Mouse (Mus musculus) urinary bladder, postnatal 10 days (tissue): Measurements from ENCODE around the gene Zfhx3.

Source experiments
- DNase-seq: peaks from one replicate; pipeline ENCODE4 v3.0.0; 2022; ENCODE audit warnings: low spot score

Gene Zfhx3

GRCm38 (mm10) chr8:108800357-108800756, 857.9 kb downstream of the Zfhx3 start:
- no peak for DNase-seq

DNA sequence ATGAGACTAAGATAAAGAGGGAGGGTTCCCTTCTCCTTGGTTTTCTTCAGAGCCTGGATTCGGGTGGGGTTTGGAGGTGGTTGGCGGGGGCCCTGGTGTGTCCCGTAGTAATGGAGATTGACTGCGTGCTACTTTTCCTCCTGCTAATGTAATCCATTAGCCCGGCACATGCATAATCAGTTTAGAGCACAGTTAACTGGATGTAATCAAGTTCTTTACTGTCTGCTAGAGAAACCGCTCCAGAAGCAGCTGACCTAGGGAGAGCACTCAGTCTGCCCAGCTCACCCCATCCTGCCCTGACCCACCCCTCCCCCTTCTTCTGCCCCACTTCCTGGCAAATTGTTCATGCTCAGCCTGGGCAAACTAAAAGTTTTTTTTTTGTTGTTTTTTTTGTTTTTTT, 860.6 kb downstream of the Zfhx3 start:
- no peak for DNase-seq

GRCm38 (mm10) chr8:108811694-108812093, 869.2 kb downstream of the Zfhx3 start:
- no peak for DNase-seq

DNA sequence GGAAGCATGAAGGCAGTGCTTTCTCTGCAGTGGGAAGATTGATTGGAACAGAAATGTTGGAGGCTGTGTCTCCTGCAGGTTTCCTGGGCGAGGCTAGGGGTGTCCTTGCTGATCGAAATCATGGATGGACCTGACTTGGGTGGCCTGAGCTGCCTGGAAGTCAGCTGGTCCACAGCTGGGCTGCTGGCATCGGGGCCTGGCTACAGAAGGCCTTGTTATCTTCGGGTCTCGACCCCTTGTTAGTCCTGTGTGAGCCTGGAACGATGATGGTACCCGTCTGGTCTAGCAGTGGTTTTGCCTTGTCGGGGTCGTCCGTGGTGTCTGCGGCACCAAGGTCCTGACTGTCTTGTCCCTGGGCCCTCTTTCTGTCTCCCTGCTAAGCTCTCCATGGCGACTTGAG, 870.9 kb downstream of the Zfhx3 start:
- DNase-seq = no peak

- no peak for DNase-seq
These were observed 876.8 kb downstream of the Zfhx3 start for GRCm38 (mm10) chr8:108819271-108819671.

DNA sequence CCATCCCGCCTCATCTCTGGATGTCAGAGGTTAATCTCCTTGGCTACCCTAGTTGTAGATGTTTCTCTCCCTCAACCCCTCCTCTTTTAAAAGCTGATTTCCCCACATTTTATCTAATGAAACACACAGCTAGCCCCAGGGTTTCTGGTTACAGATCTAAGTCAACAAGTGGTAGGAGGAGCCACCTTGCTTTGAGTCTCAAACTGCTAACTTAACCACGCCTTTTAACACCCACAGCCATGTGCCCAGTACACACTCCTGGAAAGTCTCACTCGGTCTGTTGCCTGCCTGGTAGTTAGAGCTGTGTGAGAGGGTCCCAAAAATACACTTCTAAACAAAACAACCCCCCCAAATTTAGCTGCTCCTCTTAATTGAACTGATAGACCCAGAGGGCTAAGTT, 877.4 kb downstream of the Zfhx3 start:
- DNase-seq = no peak

DNA sequence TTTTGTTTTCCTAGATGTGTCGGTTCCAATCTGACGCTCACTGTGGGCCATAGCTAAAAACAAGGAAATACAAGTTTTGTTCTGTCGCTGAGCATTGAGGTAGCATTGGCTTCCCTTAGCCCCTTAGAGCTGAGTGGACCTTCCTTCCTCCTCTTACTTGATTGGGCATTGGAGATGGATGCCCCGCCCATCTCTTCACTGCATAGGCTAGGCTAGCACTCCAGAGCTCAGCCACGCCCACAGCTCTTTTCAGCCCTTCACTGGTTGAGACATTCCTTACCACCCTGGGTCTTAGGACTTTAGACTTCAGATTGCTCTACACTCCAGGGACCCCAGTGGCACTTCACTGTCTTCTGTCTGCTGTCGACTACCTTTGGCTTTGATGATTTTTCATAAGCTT, 878.2 kb downstream of the Zfhx3 start:
- no peak for DNase-seq

- peak; percentile 29 for DNase-seq
These were observed 880.4 kb downstream of the Zfhx3 start for GRCm38 (mm10) chr8:108822841-108823266.

DNA sequence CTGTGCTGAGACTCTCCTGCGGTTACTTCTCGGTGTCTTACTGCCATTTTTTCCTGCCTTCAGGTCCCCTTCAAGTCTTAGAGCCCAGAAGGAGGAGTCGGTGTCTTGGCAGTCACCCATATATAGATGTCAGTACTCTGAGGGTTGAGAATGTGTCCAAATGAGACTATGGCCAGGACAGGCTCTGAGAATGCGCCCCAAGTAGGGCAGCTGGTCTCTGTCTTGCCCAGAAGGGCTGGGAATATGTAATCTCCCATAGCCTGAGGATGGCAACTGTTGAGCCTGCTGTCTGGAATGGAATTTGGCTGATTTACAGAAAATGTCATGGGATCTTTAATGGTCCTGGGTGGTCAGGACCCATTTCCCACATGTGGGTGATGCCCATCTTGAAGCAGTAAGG, 881.6 kb downstream of the Zfhx3 start:
- no peak for DNase-seq

- no peak for DNase-seq
These were observed 884.0 kb downstream of the Zfhx3 start for GRCm38 (mm10) chr8:108826414-108826813.

DNA sequence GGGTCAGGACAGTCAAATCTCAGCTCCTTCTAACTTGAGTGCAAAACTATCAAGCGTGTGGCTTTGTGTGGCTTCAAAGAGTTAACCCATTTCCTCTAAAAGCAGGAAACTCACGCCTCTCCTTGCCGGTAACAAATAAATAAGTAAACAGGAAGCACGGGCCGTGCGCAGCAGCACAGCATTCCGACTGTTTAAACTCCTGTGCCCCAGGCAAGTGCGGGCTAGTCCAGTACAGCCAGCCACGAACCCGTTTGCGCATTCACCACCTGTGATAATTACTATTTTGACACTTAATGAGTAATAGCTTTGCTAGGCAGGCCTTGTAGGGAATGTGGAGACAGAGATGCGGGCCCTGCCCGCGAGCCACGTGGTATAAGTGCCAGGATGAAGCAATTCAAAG, 885.0 kb downstream of the Zfhx3 start:
- DNase-seq = no peak

GRCm38 (mm10) chr8:108829305-108829717, 886.9 kb downstream of the Zfhx3 start:
- no peak for DNase-seq

DNA sequence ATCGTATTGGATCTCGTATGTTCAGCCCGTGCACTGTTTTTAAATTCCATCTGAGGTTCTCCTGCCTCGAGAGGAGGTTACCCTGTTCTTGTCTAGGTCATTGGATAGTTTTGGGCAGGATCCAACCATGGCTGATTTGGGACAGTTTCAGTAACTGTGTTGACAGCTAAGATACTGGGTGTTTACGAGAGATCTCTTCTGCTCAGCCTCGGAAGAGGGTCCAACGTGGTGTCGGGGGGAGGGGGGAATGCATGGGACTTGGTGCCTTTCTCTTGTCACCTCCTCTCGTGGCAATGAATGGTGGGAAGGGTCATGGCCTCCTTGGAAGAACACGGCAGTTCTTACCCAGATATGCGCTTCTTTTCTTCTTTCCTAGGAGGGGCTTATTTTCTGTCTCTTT, 892.7 kb downstream of the Zfhx3 start:
- no peak for DNase-seq

DNA sequence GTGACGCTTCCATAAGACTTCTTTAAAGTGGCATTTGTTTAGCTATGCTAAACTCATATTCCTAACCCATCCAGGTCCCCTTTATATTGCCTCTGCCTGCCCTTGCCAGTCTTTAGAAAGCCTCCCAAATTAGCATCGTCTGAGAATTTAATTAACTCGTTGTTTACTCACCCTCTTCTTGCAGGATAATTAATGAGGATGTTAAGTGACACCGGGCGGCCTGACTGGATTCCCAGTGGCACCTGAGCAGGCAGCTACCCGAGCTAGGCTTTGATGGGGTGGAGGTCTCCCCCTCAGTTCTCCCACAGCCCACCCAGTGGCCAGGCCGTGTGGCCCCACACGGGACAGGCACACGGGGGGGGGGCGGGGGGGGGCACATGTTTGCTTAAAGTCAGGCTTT, 895.3 kb downstream of the Zfhx3 start:
- DNase-seq = no peak

DNA sequence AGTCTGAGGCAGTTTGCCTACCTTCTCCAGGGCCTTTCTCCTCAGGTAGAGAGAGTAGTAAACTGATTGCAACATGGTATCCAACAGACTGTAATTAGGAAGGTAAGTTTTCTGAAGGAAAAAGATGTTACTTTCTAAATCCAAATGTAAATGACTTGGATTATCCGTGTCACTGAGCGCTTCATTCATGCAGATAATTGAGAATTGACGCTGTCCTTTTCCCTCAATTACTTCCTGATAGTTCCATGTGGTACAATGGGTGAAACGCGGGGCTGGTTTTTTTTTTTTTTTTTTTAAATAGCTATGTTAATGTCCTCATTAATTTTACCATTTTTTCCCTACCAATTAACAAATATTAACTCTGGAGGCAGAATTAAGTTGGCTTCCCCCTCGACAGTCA, 896.3 kb downstream of the Zfhx3 start:
- no peak for DNase-seq

DNA sequence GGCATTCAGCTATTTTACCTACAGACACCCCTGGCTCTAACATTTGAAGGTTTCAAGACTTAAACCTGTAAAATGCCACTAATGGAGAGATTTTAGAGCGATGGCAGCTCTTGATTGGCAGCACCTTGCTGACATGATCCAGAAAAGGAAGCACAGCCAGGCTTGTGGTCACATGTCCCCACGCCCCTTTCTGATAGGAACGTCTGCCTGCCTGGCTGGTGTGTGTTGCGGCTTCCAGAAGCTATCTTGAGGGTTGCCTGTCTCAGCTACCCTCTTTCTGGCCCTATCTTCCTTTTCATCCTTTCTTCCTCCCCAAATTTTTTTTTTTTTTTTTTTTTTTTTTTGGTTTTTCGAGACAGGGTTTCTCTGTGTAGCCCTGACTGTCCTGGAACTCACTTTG, 899.9 kb downstream of the Zfhx3 start:
- DNase-seq = no peak

- no peak for DNase-seq
These were observed 903.7 kb downstream of the Zfhx3 start for GRCm38 (mm10) chr8:108846174-108846573.

DNA sequence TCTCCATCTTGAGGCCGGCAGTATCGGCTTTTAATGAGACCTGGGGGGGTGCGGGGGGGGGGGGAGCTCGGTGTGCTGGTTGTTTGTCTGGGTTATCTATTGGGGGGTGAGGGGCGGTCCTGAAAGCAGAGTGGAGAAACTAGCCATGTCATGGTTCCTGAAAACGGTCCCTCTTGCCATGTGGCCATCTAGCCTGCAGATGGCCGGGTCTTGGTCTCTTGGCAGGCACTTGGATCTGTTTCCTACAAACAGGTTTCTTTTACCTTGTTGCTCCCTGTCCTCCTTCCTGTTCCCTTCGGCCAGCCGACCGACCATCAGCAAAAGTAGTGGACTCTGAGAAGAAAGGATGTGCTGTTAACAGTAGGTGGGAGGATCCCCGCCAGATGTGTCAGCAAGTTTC, 904.4 kb downstream of the Zfhx3 start:
- DNase-seq = no peak

DNA sequence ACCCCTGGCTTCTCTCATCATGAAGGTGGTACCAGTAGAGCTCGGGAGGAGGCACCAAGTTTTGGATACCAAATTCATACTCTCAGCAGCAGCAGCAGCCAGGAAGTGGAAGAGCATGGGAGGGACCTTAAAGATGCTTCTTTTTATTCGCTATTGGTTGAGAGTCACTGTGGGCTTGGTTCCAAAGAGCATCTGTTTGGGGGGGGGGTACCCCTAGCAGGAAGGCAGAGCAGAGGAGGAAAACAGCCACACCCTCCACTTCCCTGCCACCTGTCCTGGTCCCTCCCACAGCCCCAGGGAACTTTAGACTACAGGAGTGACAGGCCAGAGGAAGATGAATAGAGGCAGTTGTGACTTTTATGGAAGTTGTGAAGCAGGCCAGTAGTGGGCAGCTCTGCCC, 904.9 kb downstream of the Zfhx3 start:
- no peak for DNase-seq

DNA sequence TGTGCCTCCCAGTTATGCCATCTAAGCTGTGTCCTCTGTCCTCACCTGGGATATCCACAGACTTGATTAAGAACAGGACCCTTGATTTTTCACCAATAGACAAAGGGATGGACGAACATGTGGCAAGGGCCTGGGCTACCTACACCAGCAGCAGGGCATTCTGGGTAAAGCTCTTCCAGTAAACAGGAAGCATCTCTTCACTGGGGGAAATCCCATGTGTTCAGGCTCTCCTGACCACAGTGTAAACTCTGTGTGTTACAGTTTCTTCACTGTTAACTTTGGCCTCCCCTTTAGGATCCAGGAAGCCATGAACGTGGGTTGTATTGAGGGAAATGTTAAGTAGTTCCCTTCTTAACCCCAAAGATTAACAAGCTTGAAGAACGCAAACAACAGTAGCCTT, 906.0 kb downstream of the Zfhx3 start:
- DNase-seq = no peak

GRCm38 (mm10) chr8:108853028-108853427, 910.6 kb downstream of the Zfhx3 start:
- no peak for DNase-seq

- no peak for DNase-seq
These were observed 912.1 kb downstream of the Zfhx3 start for GRCm38 (mm10) chr8:108854444-108855102.

- no peak for DNase-seq
These were observed 916.6 kb downstream of the Zfhx3 start for GRCm38 (mm10) chr8:108859001-108859400.

DNA sequence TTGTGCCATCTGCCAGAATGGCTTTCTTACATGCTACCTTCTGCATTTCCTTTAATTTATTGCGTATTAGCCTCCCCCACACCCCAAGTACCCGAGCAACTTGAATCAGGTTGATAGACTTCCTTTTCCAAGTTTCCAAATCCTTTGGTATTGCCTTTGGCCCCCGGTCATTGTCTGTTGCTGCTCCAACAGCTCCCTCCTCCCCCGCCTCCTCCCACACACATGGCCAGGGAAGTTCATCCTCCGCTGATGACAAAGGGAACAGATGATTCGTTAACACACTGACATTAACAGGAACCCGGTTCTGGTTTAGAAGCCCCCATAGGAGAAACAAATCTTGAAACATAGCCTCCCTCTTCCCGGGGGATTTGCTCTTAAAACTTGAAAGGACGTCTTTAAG, 917.5 kb downstream of the Zfhx3 start:
- DNase-seq = no peak

DNA sequence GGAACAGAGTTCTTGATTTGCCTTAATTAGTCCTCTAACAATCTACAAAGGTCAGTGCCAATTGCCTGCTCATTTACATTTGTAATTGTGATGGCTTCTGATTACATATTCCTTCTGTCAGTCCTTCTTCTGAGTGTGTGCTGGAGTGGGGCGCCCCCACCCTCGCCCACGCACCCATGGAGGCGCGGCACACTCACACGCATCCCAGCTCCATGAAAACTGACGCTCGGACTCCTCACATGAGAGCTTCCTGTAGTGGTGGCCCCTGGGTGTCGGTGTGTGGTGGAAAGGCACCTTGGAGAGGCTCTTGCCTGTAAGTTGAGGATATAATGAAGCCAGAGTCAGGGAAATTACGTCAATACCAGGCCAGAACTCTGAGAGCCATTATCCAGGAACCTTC, 921.0 kb downstream of the Zfhx3 start:
- no peak for DNase-seq
